Mouse (Mus musculus) intestine, embryonic 15.5 days (tissue): ENCODE data around the gene Oaz3. TPM values are rescaled to one million over a fixed set of nuclear protein-coding genes. Genes with fewer than 3 reads are reported as not detected.

Experiments used
- ATAC-seq: fragments of 200-750 bp; cut with Nextera tagmentation; 2 replicates; pipeline ENCODE4 v1.8.0; 2017; ENCODE audit warnings: moderate TSS enrichment, moderate library complexity
- H3K27ac ChIP-seq: fragments of 300-500 bp; sonication (generic); 2 replicates; pipeline ENCODE4 v1.5.1; 2015; ENCODE audit warnings: mild to moderate bottlenecking, inconsistent platforms
- H3K27me3 ChIP-seq: fragments of 300-500 bp; sonication (generic); replicated peaks from 2 replicates; pipeline ENCODE4 v1.6.1; 2015; ENCODE audit warnings: inconsistent platforms
- H3K36me3 ChIP-seq: fragments of 300-500 bp; sonication (generic); 2 replicates; pipeline ENCODE4 v1.6.1; 2015; ENCODE audit warnings: inconsistent platforms
- H3K4me1 ChIP-seq: fragments of 300-500 bp; sonication (generic); replicated peaks from 2 replicates; pipeline ENCODE4 v1.6.1; 2015; ENCODE audit warnings: inconsistent platforms
- H3K4me2 ChIP-seq: fragments of 300-500 bp; sonication (generic); replicated peaks from 2 replicates; pipeline ENCODE4 v1.6.1; 2015; ENCODE audit warnings: mild to moderate bottlenecking, inconsistent platforms
- H3K4me3 ChIP-seq: fragments of 300-500 bp; sonication (generic); replicated peaks from 2 replicates; pipeline ENCODE4 v1.5.1; 2015; ENCODE audit warnings: inconsistent platforms
- H3K9ac ChIP-seq: fragments of 300-500 bp; sonication (generic); 2 replicates; pipeline ENCODE4 v1.6.1; 2015; ENCODE audit warnings: inconsistent platforms
- H3K9me3 ChIP-seq: fragments of 300-500 bp; sonication (generic); 2 replicates; pipeline ENCODE4 v1.6.1; 2016; ENCODE audit warnings: inconsistent platforms
- WGBS: fragments of 180-500 bp; shearing (Covaris S2); methylation state at CpG from one replicate; pipeline ENCODE4 v1.1.7; 2015; 5-methylcytosine and 5-hydroxymethylcytosine counted together
- polyA plus RNA-seq: library from polyadenylated mRNA; unstranded; fragments of >200 nt; fragmentation: Nextera tagmentation; extraction: Ambion mirVana; gene quantifications from 2 replicates; pipeline ENCODE4 v1.2.1, GENCODE M21; 2015

Oaz3 gene
- polyA plus RNA-seq, 1 experiment from 2014 or later = 0.36 TPM

GRCm38 (mm10) chr3:94398943-94399481, 44.7 kb downstream of the Oaz3 start:
- Histone ChIP-seq H3K9me3 (no peaks in the 10 kb centered on the region), H3K36me3 (no peaks in the 10 kb centered on the region), H3K9ac (no peak overlapping the region), H3K4me1 (0 out of 2 replicates have a peak, but pooled peaks cover 2% of the 10 kb centered on the region), H3K4me2 (peak overlapping the region; percentile 62), H3K4me3 (peak overlapping the region; percentile 17), H3K27me3 (peaks cover 45% of the 10 kb centered on the region), H3K27ac (no peak overlapping the region)
- WGBS = 3% methylated on average over 20 of the region's 20 CpGs
- ATAC-seq = no peak

GRCm38 (mm10) chr3:94398217-94398616, 45.5 kb downstream of the Oaz3 start, which contains the start of gene Lingo4:
Lingo4 (plus strand) TSS chr3:94398517.
- H3K4me3 ChIP-seq = peak within 1 kb of the TSS; percentile 17
- no peaks in the 10 kb centered on the region for H3K36me3 ChIP-seq
- no peak within 1 kb of the TSS for H3K9ac ChIP-seq
- no peak within 1 kb of the TSS for H3K27ac ChIP-seq
- peaks cover 44% of the 10 kb centered on the region for H3K27me3 ChIP-seq
- 69% methylated on average over 6 of the region's 6 CpGs for WGBS
- 0 out of 2 replicates have a peak, but pooled peaks cover 2% of the 10 kb centered on the region for H3K4me1 ChIP-seq
- H3K4me2 ChIP-seq = peak within 1 kb of the TSS; percentile 62
- no peaks in the 10 kb centered on the region for H3K9me3 ChIP-seq
- no peak for ATAC-seq

DNA sequence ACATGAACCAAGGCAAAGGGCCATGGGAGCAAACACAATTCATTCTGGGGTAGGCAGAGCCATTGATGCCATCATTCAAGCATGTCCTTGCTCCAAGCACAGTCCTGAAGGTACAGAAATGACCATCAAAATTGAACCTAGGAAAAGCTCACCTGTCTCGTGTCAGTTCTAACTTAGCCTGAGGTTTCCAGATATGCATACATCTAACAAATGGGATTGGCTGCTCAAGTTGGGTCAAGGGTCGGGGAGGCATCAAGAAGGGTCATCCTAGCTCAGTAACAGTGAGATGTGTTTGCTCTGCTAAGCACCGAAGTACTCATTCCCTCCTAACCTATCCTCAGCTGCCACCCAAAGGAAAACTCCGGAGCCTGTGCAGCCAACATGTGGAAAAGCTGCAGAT, 46.9 kb downstream of the Oaz3 start:
- ATAC-seq = no peak
- H3K4me3 ChIP-seq = no peak overlapping the region
- 76% methylated on average over 4 of the region's 4 CpGs for WGBS
- H3K9ac ChIP-seq = no peak overlapping the region
- H3K27me3 ChIP-seq = peaks cover 37% of the 10 kb centered on the region
- no peak overlapping the region for H3K27ac ChIP-seq
- no peak overlapping the region for H3K4me2 ChIP-seq
- H3K36me3 ChIP-seq = no peaks in the 10 kb centered on the region
- 0 out of 2 replicates have a peak, but pooled peaks cover 2% of the 10 kb centered on the region for H3K4me1 ChIP-seq
- H3K9me3 ChIP-seq = no peaks in the 10 kb centered on the region

DNA sequence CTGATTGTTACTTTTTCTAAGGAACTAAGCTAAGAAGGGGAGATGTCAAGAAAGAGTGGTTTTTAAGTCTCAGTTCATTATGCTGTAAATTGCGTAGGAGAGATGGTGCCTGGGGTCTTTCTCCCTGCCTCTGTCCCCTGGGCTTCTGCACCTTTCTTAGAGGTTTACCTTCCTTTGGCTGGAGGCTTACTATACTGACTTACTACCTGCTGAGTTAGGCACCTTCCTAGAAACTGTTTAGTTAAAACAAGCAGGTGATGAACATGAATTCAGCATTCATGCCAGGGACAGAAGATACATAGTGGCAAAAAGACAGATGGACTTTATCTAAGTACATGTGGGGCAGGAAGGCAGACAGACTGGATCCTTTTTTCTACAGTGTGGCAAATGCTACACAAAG, 47.4 kb downstream of the Oaz3 start:
- WGBS = 83% methylated on average over 1 of the region's 1 CpGs
- H3K9me3 ChIP-seq = no peaks in the 10 kb centered on the region
- H3K4me1 ChIP-seq = 0 out of 2 replicates have a peak, but pooled peaks cover 2% of the 10 kb centered on the region
- no peak overlapping the region for H3K9ac ChIP-seq
- H3K4me2 ChIP-seq = no peak overlapping the region
- no peak overlapping the region for H3K27ac ChIP-seq
- H3K36me3 ChIP-seq = no peaks in the 10 kb centered on the region
- peaks cover 32% of the 10 kb centered on the region for H3K27me3 ChIP-seq
- ATAC-seq = no peak
- no peak overlapping the region for H3K4me3 ChIP-seq

- Histone ChIP-seq H3K4me1 (no peaks in the 10 kb centered on the region), H3K4me3 (no peak overlapping the region), H3K36me3 (no peaks in the 10 kb centered on the region), H3K9me3 (no peaks in the 10 kb centered on the region), H3K4me2 (no peak overlapping the region), H3K27me3 (peaks cover 12% of the 10 kb centered on the region), H3K27ac (no peak overlapping the region), H3K9ac (no peak overlapping the region)
- 60% methylated on average over 4 of the region's 4 CpGs for WGBS
- no peak for ATAC-seq
These were observed 50.7 kb downstream of the Oaz3 start for GRCm38 (mm10) chr3:94393049-94393448.

GRCm38 (mm10) chr3:94392128-94392527, 51.6 kb downstream of the Oaz3 start:
- Histone ChIP-seq H3K27me3 (peaks cover 6% of the 10 kb centered on the region), H3K9ac (no peak overlapping the region), H3K27ac (no peak overlapping the region), H3K4me2 (no peak overlapping the region), H3K36me3 (no peaks in the 10 kb centered on the region), H3K4me1 (no peaks in the 10 kb centered on the region), H3K4me3 (no peak overlapping the region), H3K9me3 (no peaks in the 10 kb centered on the region)
- WGBS = 76% methylated on average over 2 of the region's 2 CpGs
- no peak for ATAC-seq

DNA sequence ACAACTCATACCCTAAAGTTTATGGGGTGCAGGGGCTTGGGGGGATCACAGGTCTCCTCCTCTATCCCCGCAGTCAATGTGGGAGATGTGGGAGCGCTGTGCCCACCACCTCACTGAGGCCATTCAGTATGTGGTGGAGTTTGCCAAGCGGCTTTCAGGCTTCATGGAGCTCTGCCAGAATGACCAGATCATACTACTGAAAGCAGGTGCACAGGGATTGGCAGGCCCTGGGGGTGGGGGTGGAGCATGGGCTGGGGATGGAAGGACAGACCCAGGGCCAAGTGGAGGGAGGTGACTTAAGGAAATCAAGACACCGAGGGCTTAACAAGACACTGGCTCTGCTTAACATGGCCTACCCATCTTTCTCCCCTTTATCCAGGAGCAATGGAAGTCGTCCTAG, 52.7 kb downstream of the Oaz3 start:
- ATAC-seq = no peak
- Histone ChIP-seq H3K4me2 (no peak overlapping the region), H3K27me3 (no peaks in the 10 kb centered on the region; the same call in 1 of the 2 replicates), H3K9me3 (no peaks in the 10 kb centered on the region), H3K4me3 (no peak overlapping the region), H3K27ac (no peak overlapping the region), H3K4me1 (no peaks in the 10 kb centered on the region), H3K9ac (no peak overlapping the region), H3K36me3 (no peaks in the 10 kb centered on the region)
- 77% methylated on average over 5 of the region's 5 CpGs for WGBS

GRCm38 (mm10) chr3:94389420-94389819, 54.3 kb downstream of the Oaz3 start:
- H3K4me3 ChIP-seq = no peak overlapping the region
- no peaks in the 10 kb centered on the region for H3K36me3 ChIP-seq
- no peak for ATAC-seq
- H3K9ac ChIP-seq = no peak overlapping the region
- no peaks in the 10 kb centered on the region for H3K9me3 ChIP-seq
- no peaks in the 10 kb centered on the region; the same call in 1 of the 2 replicates for H3K27me3 ChIP-seq
- 93% methylated on average over 16 of the region's 16 CpGs for WGBS
- no peaks in the 10 kb centered on the region for H3K4me1 ChIP-seq
- H3K27ac ChIP-seq = no peak overlapping the region
- H3K4me2 ChIP-seq = no peak overlapping the region

DNA sequence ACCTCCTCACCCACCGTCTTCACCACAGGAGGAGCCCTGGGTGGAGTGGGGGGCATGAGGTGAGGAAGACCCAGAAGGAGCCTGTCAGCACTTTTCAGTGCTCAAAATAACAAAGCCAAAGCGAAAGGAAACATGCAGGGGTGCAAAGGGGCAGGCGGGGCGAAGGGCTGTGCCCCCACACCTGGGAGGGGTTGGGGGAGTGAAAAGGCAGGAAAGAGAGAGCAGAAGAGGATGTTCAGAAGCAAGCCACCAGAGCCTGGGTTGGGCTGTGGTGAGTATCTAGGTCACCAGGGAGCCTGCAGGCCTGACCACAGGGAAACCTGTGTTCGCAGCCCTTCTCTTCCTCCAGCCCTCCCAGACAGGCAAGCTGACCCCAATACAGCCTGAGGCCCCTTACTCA, 55.7 kb downstream of the Oaz3 start:
- H3K4me3 ChIP-seq = no peak overlapping the region
- no peak overlapping the region for H3K4me2 ChIP-seq
- no peaks in the 10 kb centered on the region for H3K36me3 ChIP-seq
- no peaks in the 10 kb centered on the region; the same call in 1 of the 2 replicates for H3K27me3 ChIP-seq
- 80% methylated on average over 5 of the region's 5 CpGs for WGBS
- no peak for ATAC-seq
- no peaks in the 10 kb centered on the region for H3K9me3 ChIP-seq
- no peak overlapping the region for H3K27ac ChIP-seq
- H3K4me1 ChIP-seq = no peaks in the 10 kb centered on the region
- no peak overlapping the region for H3K9ac ChIP-seq

DNA sequence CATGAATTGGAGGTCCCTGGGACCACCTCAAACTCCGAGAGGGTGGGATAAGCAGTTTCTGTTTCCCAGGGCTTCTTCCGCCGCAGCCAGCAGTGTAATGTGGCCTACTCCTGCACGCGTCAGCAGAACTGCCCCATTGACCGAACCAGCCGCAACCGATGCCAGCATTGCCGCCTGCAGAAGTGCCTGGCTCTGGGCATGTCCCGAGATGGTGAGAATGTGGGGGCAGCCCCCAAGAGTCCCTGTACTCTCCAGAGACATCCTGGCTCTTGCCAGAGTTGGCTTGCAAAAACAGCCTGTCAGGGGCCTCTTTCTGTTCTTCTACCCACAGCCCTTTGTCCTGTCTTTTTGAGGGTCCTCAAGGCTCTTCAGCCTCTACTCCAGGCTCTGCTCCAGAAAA, 56.3 kb downstream of the Oaz3 start:
- WGBS = 89% methylated on average over 10 of the region's 10 CpGs
- H3K36me3 ChIP-seq = no peaks in the 10 kb centered on the region
- no peak overlapping the region for H3K4me2 ChIP-seq
- H3K4me3 ChIP-seq = no peak overlapping the region
- H3K27ac ChIP-seq = no peak overlapping the region
- H3K9ac ChIP-seq = no peak overlapping the region
- H3K4me1 ChIP-seq = no peaks in the 10 kb centered on the region
- no peaks in the 10 kb centered on the region for H3K9me3 ChIP-seq
- no peaks in the 10 kb centered on the region; the same call in 1 of the 2 replicates for H3K27me3 ChIP-seq
- no peak for ATAC-seq

- H3K9me3 ChIP-seq = no peaks in the 10 kb centered on the region
- no peaks in the 10 kb centered on the region for H3K36me3 ChIP-seq
- no peak overlapping the region for H3K4me3 ChIP-seq
- H3K4me2 ChIP-seq = no peak overlapping the region
- no peaks in the 10 kb centered on the region for H3K4me1 ChIP-seq
- H3K9ac ChIP-seq = no peak overlapping the region
- no peak for ATAC-seq
- H3K27me3 ChIP-seq = no peaks in the 10 kb centered on the region; the same call in 1 of the 2 replicates
- no peak overlapping the region for H3K27ac ChIP-seq
- WGBS = 55% methylated on average over 4 of the region's 4 CpGs
These were observed 57.0 kb downstream of the Oaz3 start for GRCm38 (mm10) chr3:94386671-94387070.

- 63% methylated on average over 3 of the region's 3 CpGs for WGBS
- Histone ChIP-seq H3K27ac (no peak overlapping the region), H3K4me2 (no peak overlapping the region), H3K9ac (no peak overlapping the region), H3K4me3 (no peak overlapping the region), H3K36me3 (no peaks in the 10 kb centered on the region), H3K9me3 (no peaks in the 10 kb centered on the region), H3K27me3 (no peaks in the 10 kb centered on the region), H3K4me1 (no peaks in the 10 kb centered on the region; the same call in 1 of the 2 replicates)
- no peak for ATAC-seq
These were observed 60.2 kb downstream of the Oaz3 start for GRCm38 (mm10) chr3:94383476-94383875.
